Mouse (Mus musculus): ENCODE measurements around the gene Tmem259. TPM values are rescaled to one million over a fixed set of nuclear protein-coding genes. Genes with fewer than 3 reads are reported as not detected.
A peak's percentile ranks its signal among the peaks of the same experiment; 100 is the strongest.

Tmem259 gene
- polyA plus RNA-seq, 2 experiments, result 5.9 to 59.7 TPM

GRCm38 (mm10) chr10:79947502-79947901 lies 36.6 kb downstream of the Tmem259 start:
- Histone ChIP-seq H3K4me1 (replicated peaks; ENCODE audit: control insufficient read depth in 2 of 2, insufficient read depth in 2 of 2, low read length in 1 of 2) (peaks cover 28 to 38% of the 10 kb centered on the region in 2 experiments), H3K4me2 (ENCODE audit: low read depth) (no peak overlapping the region), H3K27ac (no peak overlapping the region), H3K9ac (replicated peaks) (no peak overlapping the region), H3K9me3 (ENCODE audit: control insufficient read depth, low read length) (no peaks in the 10 kb centered on the region), H3K4me3 (ENCODE audit: insufficient read depth in 1 of 2, low read depth in 2 of 2, low read length in 2 of 2) (no peak overlapping the region), H3K36me3 (replicated peaks; ENCODE audit: control insufficient read depth, insufficient read depth, low read depth) (no peaks in the 10 kb centered on the region), H3K27me3 (ENCODE audit: control insufficient read depth, insufficient read depth, low read length) (no peaks in the 10 kb centered on the region)
- TF ChIP-seq EP300 (IDR thresholded peaks at IDR 0.05; ENCODE audit: low read depth) (no peak), CTCF (IDR thresholded peaks at IDR 0.05; ENCODE audit: low read depth) (no peak)
- ATAC-seq (ENCODE audit: insufficient read depth) (no peak), DNase-seq (ENCODE audit: low read depth in 3 of 3, low spot score in 3 of 3) (no peak)
- WGBS (ENCODE audit: insufficient replicate concordance), result 62% methylated on average over 6 of the region's 6 CpGs

- H3K4me3 ChIP-seq (ENCODE audit: insufficient read depth in 1 of 2, low read depth in 2 of 2, low read length in 2 of 2), result no peak overlapping the region; a peak in 1 of 4 replicates
- H3K4me1 ChIP-seq (replicated peaks; ENCODE audit: control insufficient read depth in 2 of 2, insufficient read depth in 2 of 2, low read length in 1 of 2), result peaks cover 28 to 38% of the 10 kb centered on the region in 2 experiments
Measured at GRCm38 (mm10) chr10:79946752-79947322, 37.3 kb downstream of the Tmem259 start.

GRCm38 (mm10) chr10:79945507-79946234 lies 38.5 kb downstream of the Tmem259 start:
- WGBS (ENCODE audit: insufficient replicate concordance), result 50% methylated on average over 16 of the region's 16 CpGs
- H3K9ac ChIP-seq (replicated peaks), result no peak overlapping the region
- no peak for TF ChIP-seq CTCF (IDR thresholded peaks at IDR 0.05; ENCODE audit: low read depth)
- TF ChIP-seq EP300 (IDR thresholded peaks at IDR 0.05; ENCODE audit: low read depth), result no peak
- no peaks in the 10 kb centered on the region for H3K36me3 ChIP-seq (replicated peaks; ENCODE audit: control insufficient read depth, insufficient read depth, low read depth)
- DNase-seq (ENCODE audit: low read depth in 3 of 3, low spot score in 3 of 3), result no peak
- ATAC-seq (ENCODE audit: insufficient read depth), result no peak
- H3K27me3 ChIP-seq (ENCODE audit: control insufficient read depth, insufficient read depth, low read length), result no peaks in the 10 kb centered on the region
- peak overlapping the region; percentile 27 for H3K4me2 ChIP-seq (ENCODE audit: low read depth)
- H3K9me3 ChIP-seq (ENCODE audit: control insufficient read depth, low read length), result no peaks in the 10 kb centered on the region
- peaks cover 28 to 38% of the 10 kb centered on the region in 2 experiments for H3K4me1 ChIP-seq (replicated peaks; ENCODE audit: control insufficient read depth in 2 of 2, insufficient read depth in 2 of 2, low read length in 1 of 2)
- H3K27ac ChIP-seq, result no peak overlapping the region; the same call in 1 of the 2 replicates
- H3K4me3 ChIP-seq (ENCODE audit: insufficient read depth in 1 of 2, low read depth in 2 of 2, low read length in 2 of 2), result no peak overlapping the region

More at GRCm38 (mm10) chr10:79946752-79947322, 37.3 kb downstream of the Tmem259 start:
- WGBS (ENCODE audit: insufficient replicate concordance), result 5% methylated on average over 7 of the region's 7 CpGs
- H3K36me3 ChIP-seq (replicated peaks; ENCODE audit: control insufficient read depth, insufficient read depth, low read depth), result no peaks in the 10 kb centered on the region
- H3K9me3 ChIP-seq (ENCODE audit: control insufficient read depth, low read length), result no peaks in the 10 kb centered on the region
- ATAC-seq (ENCODE audit: insufficient read depth) (peak; percentile 64), DNase-seq (ENCODE audit: low read depth in 3 of 3, low spot score in 3 of 3) (no peak)
- H3K27me3 ChIP-seq (ENCODE audit: control insufficient read depth, insufficient read depth, low read length), result no peaks in the 10 kb centered on the region
- TF ChIP-seq EP300 (IDR thresholded peaks at IDR 0.05; ENCODE audit: low read depth) (no peak), CTCF (IDR thresholded peaks at IDR 0.05; ENCODE audit: low read depth) (no peak)
- H3K9ac ChIP-seq (replicated peaks), result no peak overlapping the region; the same call in 1 of the 2 replicates
- peak overlapping the region; percentile 29 for H3K27ac ChIP-seq
- H3K4me2 ChIP-seq (ENCODE audit: low read depth), result peak overlapping the region; percentile 27

GRCm38 (mm10) chr10:79943471-79943901 lies 40.6 kb downstream of the Tmem259 start:
- H3K4me3 ChIP-seq (ENCODE audit: insufficient read depth in 1 of 2, low read depth in 2 of 2, low read length in 2 of 2), result no peak overlapping the region
- no peaks in the 10 kb centered on the region for H3K9me3 ChIP-seq (ENCODE audit: control insufficient read depth, low read length)
- TF ChIP-seq CTCF (IDR thresholded peaks at IDR 0.05; ENCODE audit: low read depth) (no peak), EP300 (IDR thresholded peaks at IDR 0.05; ENCODE audit: low read depth) (no peak)
- WGBS (ENCODE audit: insufficient replicate concordance), result 38% methylated on average over 9 of the region's 9 CpGs
- H3K4me2 ChIP-seq (ENCODE audit: low read depth), result no peak overlapping the region; the same call in 1 of the 2 replicates
- ATAC-seq (ENCODE audit: insufficient read depth) (no peak), DNase-seq (ENCODE audit: low read depth in 3 of 3, low spot score in 3 of 3) (no peak)
- peaks cover 28 to 34% of the 10 kb centered on the region in 2 experiments for H3K4me1 ChIP-seq (replicated peaks; ENCODE audit: control insufficient read depth in 2 of 2, insufficient read depth in 2 of 2, low read length in 1 of 2)
- H3K9ac ChIP-seq (replicated peaks), result no peak overlapping the region
- H3K27ac ChIP-seq, result no peak overlapping the region
- no peaks in the 10 kb centered on the region for H3K27me3 ChIP-seq (ENCODE audit: control insufficient read depth, insufficient read depth, low read length)
- H3K36me3 ChIP-seq (replicated peaks; ENCODE audit: control insufficient read depth, insufficient read depth, low read depth), result no peaks in the 10 kb centered on the region

- Histone ChIP-seq H3K4me1 (replicated peaks; ENCODE audit: control insufficient read depth in 2 of 2, insufficient read depth in 2 of 2, low read length in 1 of 2) (peaks cover 28 to 36% of the 10 kb centered on the region in 2 experiments), H3K9me3 (ENCODE audit: control insufficient read depth, low read length) (no peaks in the 10 kb centered on the region), H3K36me3 (replicated peaks; ENCODE audit: control insufficient read depth, insufficient read depth, low read depth) (no peaks in the 10 kb centered on the region), H3K27ac (no peak overlapping the region; the same call in 1 of the 2 replicates), H3K27me3 (ENCODE audit: control insufficient read depth, insufficient read depth, low read length) (no peaks in the 10 kb centered on the region), H3K4me3 (ENCODE audit: insufficient read depth in 1 of 2, low read depth in 2 of 2, low read length in 2 of 2) (no peak overlapping the region), H3K4me2 (ENCODE audit: low read depth) (no peak overlapping the region), H3K9ac (replicated peaks) (no peak overlapping the region)
- ATAC-seq (ENCODE audit: insufficient read depth) (no peak), DNase-seq (ENCODE audit: low read depth in 3 of 3, low spot score in 3 of 3) (no peak)
- TF ChIP-seq EP300 (IDR thresholded peaks at IDR 0.05; ENCODE audit: low read depth), result no peak
- no peak for TF ChIP-seq CTCF (IDR thresholded peaks at IDR 0.05; ENCODE audit: low read depth)
- WGBS (ENCODE audit: insufficient replicate concordance), result 68% methylated on average over 1 of the region's 1 CpGs
Measured at GRCm38 (mm10) chr10:79942988-79943387, 41.1 kb downstream of the Tmem259 start.
